Mouse (Mus musculus) neural tube, embryonic 11.5 days (tissue): ENCODE measurements at regions not wholly inside any gene's neighbourhood (a gene's known extent, or its start where the extent isn't known, plus 50 kb on each side); places are given as distances from the start of the nearest gene placed in this dataset.

Experiments
- ATAC-seq: fragments of 200-750 bp; cut with Nextera tagmentation; 2 replicates; pipeline ENCODE4 v1.8.0; 2017; ENCODE audit warnings: moderate number of reproducible peaks, mild to moderate bottlenecking, moderate TSS enrichment, moderate library complexity; ENCODE audit not compliant: insufficient read depth, low FRiP score, low TSS enrichment
- DNase-seq: peaks from one replicate; pipeline ENCODE4 v3.0.0-alpha.2; 2015; ENCODE audit warnings: low spot score
- H3K27ac ChIP-seq: fragments of 300-500 bp; sonication (generic); 2 replicates; pipeline ENCODE4 v1.5.1; 2014; ENCODE audit warnings: low read depth, mild to moderate bottlenecking, low read length
- H3K27me3 ChIP-seq: fragments of 300-500 bp; sonication (generic); 2 replicates; pipeline ENCODE4 v1.6.1; 2014; ENCODE audit warnings: mild to moderate bottlenecking, low read length, mixed read lengths; ENCODE audit not compliant: control insufficient read depth, insufficient read depth
- H3K36me3 ChIP-seq: fragments of 300-500 bp; sonication (generic); 2 replicates; pipeline ENCODE4 v1.6.1; 2014; ENCODE audit warnings: mild to moderate bottlenecking, low read length, moderate library complexity, mixed read lengths; ENCODE audit not compliant: control insufficient read depth, insufficient read depth
- H3K4me1 ChIP-seq: fragments of 300-500 bp; sonication (generic); 2 replicates; pipeline ENCODE4 v1.6.1; 2014; ENCODE audit warnings: low read length, mixed read lengths; ENCODE audit not compliant: control insufficient read depth, insufficient read depth
- H3K4me2 ChIP-seq: fragments of 300-500 bp; sonication (generic); 2 replicates; pipeline ENCODE4 v1.6.1; 2014; ENCODE audit warnings: low read depth, mild to moderate bottlenecking, moderate library complexity
- H3K4me3 ChIP-seq: fragments of 300-500 bp; sonication (generic); 2 replicates; pipeline ENCODE4 v1.5.1; 2014; ENCODE audit warnings: low read depth, low read length
- H3K9ac ChIP-seq: fragments of 300-500 bp; sonication (generic); 2 replicates; pipeline ENCODE4 v1.6.1; 2014; ENCODE audit warnings: mild to moderate bottlenecking, low read length
- H3K9me3 ChIP-seq: fragments of 300-500 bp; sonication (generic); 2 replicates; pipeline ENCODE4 v1.6.1; 2016; ENCODE audit warnings: low read length; ENCODE audit not compliant: control insufficient read depth
- WGBS: fragments of 180-500 bp; shearing (Covaris S2); extraction: QIAGEN DNeasy Blood & Tissue Kit; methylation state at CpG from one replicate; pipeline ENCODE4 v1.1.7; 2014; 5-methylcytosine and 5-hydroxymethylcytosine counted together

GRCm38 (mm10) chr12:58557261-58557660 is 288.2 kb upstream of the Clec14a start:
- Histone ChIP-seq H3K27me3 (no peaks in the 10 kb centered on the region), H3K4me1 (no peaks in the 10 kb centered on the region), H3K4me3 (no peak overlapping the region), H3K9ac (no peak overlapping the region), H3K36me3 (no peaks in the 10 kb centered on the region), H3K4me2 (no peak overlapping the region), H3K27ac (no peak overlapping the region), H3K9me3 (no peaks in the 10 kb centered on the region)
- WGBS, result 82% methylated on average over 4 of the region's 4 CpGs
- DNase-seq, result no peak
- ATAC-seq, result no peak

- Histone ChIP-seq H3K4me3 (no peak overlapping the region), H3K27me3 (no peaks in the 10 kb centered on the region), H3K36me3 (no peaks in the 10 kb centered on the region), H3K9me3 (no peaks in the 10 kb centered on the region), H3K4me1 (no peaks in the 10 kb centered on the region), H3K4me2 (no peak overlapping the region), H3K9ac (no peak overlapping the region), H3K27ac (no peak overlapping the region)
- no peak for ATAC-seq
- DNase-seq, result no peak
- 90% methylated on average over 4 of the region's 4 CpGs for WGBS
Observed at GRCm38 (mm10) chr12:58556741-58557140, 287.7 kb upstream of the Clec14a start.

- Histone ChIP-seq H3K4me2 (no peak overlapping the region), H3K4me3 (no peak overlapping the region), H3K9ac (no peak overlapping the region), H3K36me3 (no peaks in the 10 kb centered on the region), H3K27ac (no peak overlapping the region), H3K9me3 (no peaks in the 10 kb centered on the region), H3K4me1 (peaks cover under 1% of the 10 kb centered on the region; the same call in 1 of the 2 replicates), H3K27me3 (no peaks in the 10 kb centered on the region)
- WGBS, result 80% methylated on average over 1 of the region's 1 CpGs
- no peak for DNase-seq
- ATAC-seq, result no peak
Observed at GRCm38 (mm10) chr12:58556060-58556459, 287.0 kb upstream of the Clec14a start.

GRCm38 (mm10) chr12:58550859-58551761 is 282.0 kb upstream of the Clec14a start:
- Histone ChIP-seq H3K9ac (no peak overlapping the region), H3K36me3 (no peaks in the 10 kb centered on the region), H3K27ac (no peak overlapping the region), H3K4me1 (peaks cover 2% of the 10 kb centered on the region; the same call in 1 of the 2 replicates), H3K9me3 (no peaks in the 10 kb centered on the region), H3K4me3 (no peak overlapping the region), H3K27me3 (no peaks in the 10 kb centered on the region), H3K4me2 (no peak overlapping the region)
- ATAC-seq (no peak), DNase-seq (no peak)
- 26% methylated on average over 9 of the region's 9 CpGs for WGBS

- H3K4me2 ChIP-seq, result no peak overlapping the region
- H3K9ac ChIP-seq, result no peak overlapping the region
- H3K4me3 ChIP-seq, result no peak overlapping the region
- peaks cover 1% of the 10 kb centered on the region; the same call in 1 of the 2 replicates for H3K4me1 ChIP-seq
- no peaks in the 10 kb centered on the region for H3K36me3 ChIP-seq
- WGBS, result 86% methylated on average over 4 of the region's 4 CpGs
- no peak overlapping the region for H3K27ac ChIP-seq
- no peak for ATAC-seq
- H3K9me3 ChIP-seq, result no peaks in the 10 kb centered on the region
- no peaks in the 10 kb centered on the region for H3K27me3 ChIP-seq
- DNase-seq, result no peak
Observed at GRCm38 (mm10) chr12:58545832-58546538, 276.9 kb upstream of the Clec14a start.

- Histone ChIP-seq H3K27ac (no peak overlapping the region), H3K27me3 (no peaks in the 10 kb centered on the region), H3K9me3 (no peaks in the 10 kb centered on the region), H3K4me3 (no peak overlapping the region), H3K4me2 (no peak overlapping the region), H3K36me3 (no peaks in the 10 kb centered on the region), H3K4me1 (no peaks in the 10 kb centered on the region), H3K9ac (no peak overlapping the region)
- ATAC-seq, result no peak
- no peak for DNase-seq
- WGBS, result 85% methylated on average over 4 of the region's 4 CpGs
Observed at GRCm38 (mm10) chr12:58544862-58545261, 275.8 kb upstream of the Clec14a start.

GRCm38 (mm10) chr12:58538305-58538719 is 269.2 kb upstream of the Clec14a start:
- Histone ChIP-seq H3K4me2 (no peak overlapping the region), H3K9ac (no peak overlapping the region), H3K4me1 (0 out of 2 replicates have a peak, but pooled peaks cover 2% of the 10 kb centered on the region), H3K9me3 (no peaks in the 10 kb centered on the region), H3K27me3 (no peaks in the 10 kb centered on the region), H3K36me3 (no peaks in the 10 kb centered on the region), H3K4me3 (no peak overlapping the region), H3K27ac (no peak overlapping the region)
- 62% methylated on average over 5 of the region's 5 CpGs for WGBS
- no peak for ATAC-seq
- DNase-seq, result no peak

- Histone ChIP-seq H3K4me3 (no peak overlapping the region), H3K9ac (no peak overlapping the region), H3K9me3 (no peaks in the 10 kb centered on the region), H3K36me3 (no peaks in the 10 kb centered on the region), H3K27ac (no peak overlapping the region), H3K4me1 (0 out of 2 replicates have a peak, but pooled peaks cover 2% of the 10 kb centered on the region), H3K27me3 (no peaks in the 10 kb centered on the region), H3K4me2 (no peak overlapping the region)
- ATAC-seq (no peak), DNase-seq (no peak)
- WGBS, result 69% methylated on average over 6 of the region's 8 CpGs
Observed at GRCm38 (mm10) chr12:58537833-58538232, 268.7 kb upstream of the Clec14a start.
